Mouse (Mus musculus) ovary, adult 2 months (tissue): ENCODE results near the gene Agmat. TPM values are rescaled to one million over a fixed set of nuclear protein-coding genes. Genes with fewer than 3 reads are reported as not detected.

Experiments
- polyA plus RNA-seq: library from polyadenylated mRNA; depleted of rRNA; stranded (reverse); fragments of >200 nt; gene quantifications from 2 replicates; pipeline ENCODE4 v1.2.3, GENCODE M21; 2012; rRNA removed

Agmat gene
- 0.53 and 0.86 TPM in 2 replicates for polyA plus RNA-seq

DNA sequence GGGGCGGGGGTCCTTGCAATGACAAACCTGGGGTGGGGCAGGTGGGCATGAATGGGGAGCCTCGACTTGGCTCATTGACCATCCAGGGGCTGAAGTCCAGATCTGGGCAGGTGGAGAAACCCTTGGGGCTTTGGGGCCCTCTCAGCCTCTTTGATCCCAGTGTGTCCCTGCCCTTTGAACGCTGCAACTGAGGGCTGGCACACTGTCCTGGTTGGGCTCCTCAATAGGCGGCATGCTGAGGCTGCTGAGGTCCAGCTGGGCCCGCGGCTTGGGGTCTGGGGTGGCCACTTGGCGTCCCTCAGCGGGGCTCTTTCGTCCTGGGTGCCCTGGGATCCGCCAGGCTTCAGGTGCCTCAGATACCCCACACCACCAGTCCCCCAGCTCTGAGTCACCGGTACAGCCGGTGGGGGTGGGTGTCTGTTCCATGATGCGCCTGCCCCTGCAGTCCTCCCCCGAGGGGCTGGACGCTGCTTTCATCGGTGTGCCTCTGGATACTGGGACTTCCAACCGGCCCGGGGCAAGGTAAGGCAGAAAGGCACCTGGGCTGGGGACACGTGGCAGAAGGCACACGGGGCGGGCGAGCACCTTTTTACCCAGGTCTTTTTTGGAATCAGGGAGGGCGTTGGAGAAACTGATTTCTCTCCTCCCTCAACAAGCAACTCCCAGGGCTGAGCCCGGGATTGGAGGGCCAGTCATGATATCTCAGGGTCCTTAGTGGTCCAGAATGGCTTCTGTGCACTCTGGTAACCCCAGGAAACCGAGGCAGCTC lies at the start of gene Agmat:
Gene Agmat, plus strand, starts transcription at position 95 of the 769 bp plus-strand sequence.

DNA sequence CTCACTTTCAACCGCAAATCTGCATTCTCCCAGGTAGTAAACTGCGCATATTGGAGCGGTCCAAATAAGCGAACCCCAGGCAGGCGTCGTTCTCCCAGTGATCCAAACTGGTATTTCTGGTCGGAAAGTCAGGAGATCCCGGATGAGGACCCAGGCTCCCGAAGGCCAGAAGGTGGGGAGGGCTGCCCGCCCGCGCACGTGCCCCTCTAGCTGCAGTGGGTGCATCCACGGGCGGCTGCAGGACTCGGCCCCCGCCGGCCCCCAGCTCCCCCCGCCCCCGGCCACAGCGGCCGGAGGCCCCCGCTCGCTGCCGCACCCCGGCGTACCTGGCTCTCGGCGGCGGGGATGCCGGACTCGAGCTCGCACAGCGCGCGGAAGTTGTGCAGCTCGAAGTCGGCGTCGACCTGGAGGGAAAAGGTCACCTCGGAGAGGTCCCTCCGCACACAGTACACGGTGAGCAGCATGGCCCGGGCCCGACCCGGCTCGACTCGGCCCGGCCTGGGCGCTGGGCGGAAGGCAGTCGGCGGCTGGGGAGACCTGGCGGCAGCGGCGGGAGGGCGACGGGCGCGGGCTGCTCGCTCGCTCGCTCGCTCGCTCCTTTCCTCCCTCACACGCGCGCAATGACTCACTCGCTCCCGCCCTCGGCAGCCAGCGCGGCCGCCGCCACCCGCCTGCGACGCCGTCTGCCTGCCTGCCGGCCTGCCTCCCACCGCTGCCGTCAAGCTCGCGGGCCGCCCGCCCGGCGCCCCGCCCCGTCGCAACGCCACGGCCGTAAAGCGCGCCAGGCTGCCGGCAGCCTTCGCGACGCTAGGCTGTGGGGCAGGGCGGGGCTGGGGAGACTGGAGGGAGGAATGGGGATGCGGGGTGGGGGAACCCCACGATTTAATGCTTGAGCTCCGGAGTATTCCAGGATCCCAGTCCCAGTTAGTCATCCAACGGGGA lies 23.5 kb upstream of the Agmat start, which contains the start of gene Ddi2:
Gene Ddi2, minus strand, starts transcription at position 689 of the 942 bp plus-strand sequence.

DNA sequence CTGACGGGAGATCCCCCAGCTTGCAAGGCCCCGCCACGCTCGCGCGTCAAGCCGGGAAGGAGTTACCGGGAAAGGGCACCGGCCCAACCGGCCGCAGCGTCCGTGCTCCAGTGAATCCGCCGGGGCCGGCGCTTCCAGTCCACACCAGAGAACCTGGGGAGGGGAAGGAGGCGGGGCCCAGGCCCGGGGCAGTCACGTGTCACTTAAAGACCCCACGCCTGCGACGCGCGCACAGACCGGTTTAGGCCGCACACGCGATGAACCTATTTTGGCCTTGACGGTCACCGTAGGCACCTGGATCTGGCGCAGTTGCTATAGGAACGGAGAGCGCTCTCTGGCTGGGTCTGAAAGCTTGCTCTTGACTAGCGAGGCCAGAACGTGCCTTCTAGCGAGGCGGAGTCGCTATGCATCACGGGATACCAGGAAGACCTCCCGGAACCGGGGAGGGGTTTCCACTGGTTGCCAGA lies 44.1 kb downstream of the Agmat start, which contains the start of gene Dnajc16:
Gene Dnajc16, minus strand, starts transcription at position 408 of the 467 bp plus-strand sequence.

DNA sequence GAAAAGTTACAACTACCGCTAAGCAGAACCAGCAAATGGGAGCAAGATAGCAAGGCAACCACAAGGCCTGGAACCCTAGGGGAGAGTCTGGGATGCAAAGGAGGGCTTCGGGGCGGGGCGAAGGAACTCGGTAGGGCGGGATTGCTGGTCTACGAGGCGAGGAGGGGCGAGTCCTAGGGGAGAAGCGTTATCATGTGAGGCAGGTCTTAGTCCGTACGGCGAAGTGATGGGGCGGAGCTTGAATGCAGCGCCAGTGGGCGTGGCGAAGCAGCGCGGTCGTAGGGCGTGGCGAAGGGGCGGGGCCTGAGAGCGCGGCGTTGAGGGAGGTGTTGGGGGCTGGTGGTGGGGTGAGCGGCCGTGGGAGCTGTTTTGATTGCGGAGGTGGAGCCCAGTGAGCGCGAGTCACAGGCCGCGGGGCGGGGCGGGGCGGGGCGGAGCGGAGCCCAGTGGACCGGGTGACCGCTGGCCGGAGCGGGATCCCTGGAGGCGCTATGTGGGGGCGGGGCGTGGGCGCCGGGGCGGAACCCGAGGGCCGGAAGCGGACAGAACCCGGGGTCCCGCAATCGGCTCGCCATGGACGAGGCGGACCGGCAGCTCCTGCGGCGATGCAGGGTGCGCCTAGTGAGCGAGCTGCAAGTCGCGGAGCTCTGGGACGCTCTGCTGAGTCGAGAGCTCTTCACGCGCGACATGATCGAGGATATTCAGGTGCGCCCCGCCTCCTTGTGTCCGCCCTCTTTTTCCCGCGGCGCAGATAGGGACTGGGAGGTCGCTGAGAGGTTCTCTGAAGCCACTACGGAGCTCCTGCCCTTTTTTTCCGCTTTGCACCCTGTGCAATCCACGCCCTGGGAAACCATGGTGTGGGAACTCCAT lies 47.0 kb downstream of the Agmat start, which contains the start of gene Casp9:
Gene Casp9, plus strand, starts transcription at position 331 of the 870 bp plus-strand sequence.

Other genes with a start within 250 kb of the Agmat start
- gene Spen, start 208.1 kb upstream of the Agmat start, polyA plus RNA-seq: 21.1 and 26.2 TPM in 2 replicates
- gene Fblim1, start 140.6 kb upstream of the Agmat start, polyA plus RNA-seq: 38.7 and 43.2 TPM in 2 replicates
- 2.5 and 2.9 TPM in 2 replicates for gene Tmem82, start 128.0 kb upstream of the Agmat start, polyA plus RNA-seq
- 5.1 and 5.5 TPM in 2 replicates for gene Slc25a34, start 122.9 kb upstream of the Agmat start, polyA plus RNA-seq
- gene Plekhm2, start 81.8 kb upstream of the Agmat start, polyA plus RNA-seq: 69.2 and 81.9 TPM in 2 replicates
- 10.4 and 14.6 TPM in 2 replicates for gene Rsc1a1, start 61.1 kb upstream of the Agmat start, polyA plus RNA-seq
- gene Ddi2, start 23.3 kb upstream of the Agmat start, polyA plus RNA-seq: 23.6 and 28.8 TPM in 2 replicates
- gene Dnajc16, start 44.3 kb downstream of the Agmat start, polyA plus RNA-seq: 14.0 and 14.9 TPM in 2 replicates
- 31.5 and 38.1 TPM in 2 replicates for gene Casp9, start 46.9 kb downstream of the Agmat start, polyA plus RNA-seq
- gene Cela2a, start 79.5 kb downstream of the Agmat start, polyA plus RNA-seq: 6.7 and 13.2 TPM in 2 replicates
- 0.29 and 0.70 TPM in 2 replicates for gene Ctrc, start 99.7 kb downstream of the Agmat start, polyA plus RNA-seq
- 83.2 and 92.9 TPM in 2 replicates for gene Efhd2, start 128.2 kb downstream of the Agmat start, polyA plus RNA-seq